Mouse (Mus musculus) spleen, embryonic (tissue): ENCODE data around the gene Wars2.

Experiments used
- CTCF ChIA-PET: fragments of 350-600 bp; sonication (Branson Sonifier 250); formaldehyde crosslinking; loops from one replicate; lab custom pipeline; 2022; lab: Charles Lee

Gene Wars2

GRCm38 (mm10) chr3:99247996-99248801 is 107.3 kb downstream of the Wars2 start:
- CTCF ChIA-PET: no interaction called here

GRCm38 (mm10) chr3:99248831-99249550 is 108.1 kb downstream of the Wars2 start:
- CTCF ChIA-PET: no interaction called here

- CTCF ChIA-PET: no interaction called here
Observed at GRCm38 (mm10) chr3:99249551-99249870, 108.6 kb downstream of the Wars2 start.

GRCm38 (mm10) chr3:99249906-99250305 is 109.0 kb downstream of the Wars2 start:
- CTCF ChIA-PET: no interaction called here

GRCm38 (mm10) chr3:99251271-99252165 is 110.7 kb downstream of the Wars2 start:
- CTCF ChIA-PET: no interaction called here

GRCm38 (mm10) chr3:99252461-99253091 is 111.7 kb downstream of the Wars2 start:
- CTCF ChIA-PET: no interaction called here

GRCm38 (mm10) chr3:99253092-99253488 is 112.2 kb downstream of the Wars2 start:
- CTCF ChIA-PET: interaction anchor here (0.7 kb wide), 1 partner anchor 287 kb away, joined by 5 read pairs; no protein-coding TSS in a partner anchor

- CTCF ChIA-PET: interaction anchor here (0.7 kb wide), 1 partner anchor 288 kb away, joined by 5 read pairs; no protein-coding TSS in a partner anchor
Observed at GRCm38 (mm10) chr3:99253497-99254451, 112.9 kb downstream of the Wars2 start.

GRCm38 (mm10) chr3:99254559-99255151 is 113.8 kb downstream of the Wars2 start:
- CTCF ChIA-PET: no interaction called here

GRCm38 (mm10) chr3:99255411-99256365 is 114.8 kb downstream of the Wars2 start:
- CTCF ChIA-PET: no interaction called here

- CTCF ChIA-PET: no interaction called here
Observed at GRCm38 (mm10) chr3:99256366-99256750, 115.5 kb downstream of the Wars2 start.

- CTCF ChIA-PET: no interaction called here
Observed at GRCm38 (mm10) chr3:99256766-99257165, 115.9 kb downstream of the Wars2 start.

- CTCF ChIA-PET: no interaction called here
Observed at GRCm38 (mm10) chr3:99257586-99258577, 117.0 kb downstream of the Wars2 start.

GRCm38 (mm10) chr3:99259741-99260270 is 118.9 kb downstream of the Wars2 start:
- CTCF ChIA-PET: no interaction called here

- CTCF ChIA-PET: no interaction called here
Observed at GRCm38 (mm10) chr3:99260395-99260794, 119.5 kb downstream of the Wars2 start.

- CTCF ChIA-PET: interaction anchor here (0.7 kb wide), 1 partner anchor 993 kb away, joined by 3 read pairs; no protein-coding TSS in a partner anchor
Observed at GRCm38 (mm10) chr3:99261371-99261791, 120.5 kb downstream of the Wars2 start.

- CTCF ChIA-PET: no interaction called here
Observed at GRCm38 (mm10) chr3:99261986-99262385, 121.1 kb downstream of the Wars2 start.
